7 mouse cellular contexts compared by ENCODE assay signal in genomic region chr3:95054481-95055260, GRCm38 (mm10). TPM values are rescaled to one million over a fixed set of nuclear protein-coding genes. Genes with fewer than 3 reads are reported as not detected.
A peak's percentile ranks its signal among the peaks of the same experiment; 100 is the strongest.
DNase-seq lines count a peak whose midpoint lies in the region; ATAC-seq and TF ChIP-seq lines count a peak whose summit lies in the region.

No protein-coding gene starts in this region.

- WGBS in hindbrain, embryonic 14.5 days = 50% methylated on average over 10 of the region's 10 CpGs
- WGBS in hindbrain, embryonic 16.5 days = 55% methylated on average over 10 of the region's 10 CpGs
- WGBS in liver, postnatal 0 days (ENCODE audit: insufficient replicate concordance) = 30% methylated on average over 10 of the region's 10 CpGs

- TF ChIP-seq CTCF in ES-Bruce4 (IDR thresholded peaks at IDR 0.05; ENCODE audit: low read depth, low read length) = no peak
- no peak for TF ChIP-seq CTCF in liver, postnatal 0 days (IDR thresholded peaks at IDR 0.05; ENCODE audit: low read depth)

- peak; percentile 21; the same call in 1 of the 2 replicates for ATAC-seq in hindbrain, embryonic 14.5 days (ENCODE audit: low FRiP score)
- ATAC-seq in hindbrain, embryonic 16.5 days = no peak
- 0 out of 2 replicates have a peak, but pooled peaks have one; percentile 32 for ATAC-seq in erythroblast, adult 5-6 weeks (replicated peaks; ENCODE audit: low FRiP score, poor library complexity, severe bottlenecking)
- ATAC-seq in liver, postnatal 0 days = peak; percentile 55
- no peak for ATAC-seq in granulocyte monocyte progenitor cell, adult 5-6 weeks (replicated peaks; ENCODE audit: poor library complexity, severe bottlenecking)

- no peaks in the 10 kb centered on the region for H3K4me1 ChIP-seq in hindbrain, embryonic 14.5 days (replicated peaks; ENCODE audit: control insufficient read depth, insufficient read depth, low read length)
- H3K4me1 ChIP-seq in hindbrain, embryonic 16.5 days (ENCODE audit: control insufficient read depth, insufficient read depth, low read depth, low read length) = no peaks in the 10 kb centered on the region
- H3K4me1 ChIP-seq in ES-Bruce4 (ENCODE audit: control insufficient read depth, insufficient read depth, low read length) = peaks cover 2% of the 10 kb centered on the region
- peaks cover 8% of the 10 kb centered on the region for H3K4me1 ChIP-seq in liver, postnatal 0 days (ENCODE audit: insufficient read depth)

- H3K9ac ChIP-seq in hindbrain, embryonic 14.5 days = no peak overlapping the region
- no peak overlapping the region for H3K9ac ChIP-seq in hindbrain, embryonic 16.5 days (ENCODE audit: low read depth, low read length)
- no peak overlapping the region for H3K9ac ChIP-seq in ES-Bruce4 (ENCODE audit: low read depth, poor library complexity, severe bottlenecking)
- no peak overlapping the region for H3K9ac ChIP-seq in liver, postnatal 0 days (replicated peaks)

- no peaks in the 10 kb centered on the region for H3K27me3 ChIP-seq in hindbrain, embryonic 14.5 days (ENCODE audit: control insufficient read depth, insufficient read depth, low read length)
- H3K27me3 ChIP-seq in hindbrain, embryonic 16.5 days (replicated peaks; ENCODE audit: control insufficient read depth, insufficient read depth, low read length) = no peaks in the 10 kb centered on the region
- H3K27me3 ChIP-seq in ES-Bruce4 (ENCODE audit: control insufficient read depth, insufficient read depth, low read length, poor library complexity, severe bottlenecking) = no peaks in the 10 kb centered on the region
- H3K27me3 ChIP-seq in liver, postnatal 0 days (ENCODE audit: insufficient read depth, low read length) = no peaks in the 10 kb centered on the region

- H3K36me3 ChIP-seq in hindbrain, embryonic 14.5 days (replicated peaks; ENCODE audit: control insufficient read depth, insufficient read depth) = peaks cover 32% of the 10 kb centered on the region
- H3K36me3 ChIP-seq in hindbrain, embryonic 16.5 days (ENCODE audit: control insufficient read depth, insufficient read depth, low read length) = peaks cover 14% of the 10 kb centered on the region
- peaks cover 8% of the 10 kb centered on the region for H3K36me3 ChIP-seq in ES-Bruce4 (ENCODE audit: control insufficient read depth, insufficient read depth, low read length, poor library complexity, severe bottlenecking)
- H3K36me3 ChIP-seq in liver, postnatal 0 days (replicated peaks; ENCODE audit: insufficient read depth, low read length) = peaks cover 12% of the 10 kb centered on the region

- DNase-seq in hindbrain, embryonic 14.5 days (ENCODE audit: low spot score) = no peak
- peak; percentile 7 for DNase-seq in T-cell, adult 2 months (ENCODE audit: low spot score)
- DNase-seq in liver, postnatal 0 days = peak; percentile 58

- H3K9me3 ChIP-seq in hindbrain, embryonic 14.5 days (ENCODE audit: control insufficient read depth, low read length) = no peaks in the 10 kb centered on the region
- H3K9me3 ChIP-seq in hindbrain, embryonic 16.5 days (ENCODE audit: control insufficient read depth, low read length) = no peaks in the 10 kb centered on the region
- no peaks in the 10 kb centered on the region for H3K9me3 ChIP-seq in ES-Bruce4 (replicated peaks; ENCODE audit: control insufficient read depth, insufficient read depth, low read length, poor library complexity, severe bottlenecking)
- no peaks in the 10 kb centered on the region for H3K9me3 ChIP-seq in liver, postnatal 0 days (ENCODE audit: low read length)

- no peak overlapping the region for H3K4me3 ChIP-seq in hindbrain, embryonic 14.5 days (replicated peaks; ENCODE audit: low read length)
- H3K4me3 ChIP-seq in hindbrain, embryonic 16.5 days (ENCODE audit: low read length) = no peak overlapping the region
- H3K4me3 ChIP-seq in ES-Bruce4 (ENCODE audit: low read depth, low read length) = no peak overlapping the region
- no peak overlapping the region for H3K4me3 ChIP-seq in liver, postnatal 0 days (ENCODE audit: low read depth, low read length)

- TF ChIP-seq POLR2A in ES-Bruce4 (IDR thresholded peaks at IDR 0.05; ENCODE audit: insufficient read depth, low read length) = no peak

- H3K27ac ChIP-seq in hindbrain, embryonic 14.5 days = no peak overlapping the region
- H3K27ac ChIP-seq in hindbrain, embryonic 16.5 days (ENCODE audit: low read depth, low read length) = no peak overlapping the region
- H3K27ac ChIP-seq in ES-Bruce4 (ENCODE audit: insufficient read depth, low read length) = peak overlapping the region; percentile 33; the same call in 1 of the 2 replicates
- H3K27ac ChIP-seq in liver, postnatal 0 days (ENCODE audit: low read depth) = peak overlapping the region; percentile 24; the same call in 1 of the 2 replicates

- no peak for TF ChIP-seq EP300 in ES-Bruce4 (IDR thresholded peaks at IDR 0.05; ENCODE audit: insufficient read depth, low read depth, low read length)
- peak; percentile 68; the same call in 1 of the 2 replicates for TF ChIP-seq EP300 in liver, postnatal 0 days (IDR thresholded peaks at IDR 0.05; ENCODE audit: low read depth)

- no peak overlapping the region for H3K4me2 ChIP-seq in hindbrain, embryonic 14.5 days (replicated peaks)
- no peak overlapping the region for H3K4me2 ChIP-seq in hindbrain, embryonic 16.5 days (ENCODE audit: low read length)
- H3K4me2 ChIP-seq in liver, postnatal 0 days (ENCODE audit: low read depth, low read length) = peak overlapping the region; percentile 38; the same call in 1 of the 2 replicates

RNA-seq across cellular contexts. Expression of gene Psmd4, which starts 12.3 kb away (rescaled TPM):
- polyA plus RNA-seq in hindbrain, embryonic 14.5 days (2014; fragmentation: Nextera tagmentation; extraction: Ambion mirVana) = 238 and 248 TPM in 2 replicates
- polyA plus RNA-seq in hindbrain, embryonic 16.5 days (2015; fragmentation: Nextera tagmentation; extraction: Ambion mirVana) = 267 and 288 TPM in 2 replicates
- polyA plus RNA-seq in ES-Bruce4 (2011; ENCODE audit: insufficient read depth, insufficient read length, low read depth, missing spikeins) = 286 and 316 TPM in 2 replicates
- 76.9 and 89.3 TPM in 2 replicates for total RNA-seq in erythroblast, adult 5-6 weeks (2015; ENCODE audit: low replicate concordance)
- total RNA-seq in erythroblast, adult 5-6 weeks (2017; ENCODE audit: low replicate concordance) = 102 and 150 TPM in 2 replicates
- polyA plus RNA-seq in liver, postnatal 0 days (2015; fragmentation: Nextera tagmentation; extraction: Ambion mirVana) = 142 and 143 TPM in 2 replicates
- total RNA-seq in granulocyte monocyte progenitor cell, adult 5-6 weeks (2014; fragmentation: Nextera tagmentation) = 112 and 128 TPM in 2 replicates
- 196 and 226 TPM in 2 replicates for total RNA-seq in granulocyte monocyte progenitor cell, adult 5-6 weeks (2017)

RNA-seq across cellular contexts. Expression of gene Zfp687, which starts 39.4 kb away (rescaled TPM):
- 19.6 and 21.2 TPM in 2 replicates for polyA plus RNA-seq in hindbrain, embryonic 14.5 days (2014; fragmentation: Nextera tagmentation; extraction: Ambion mirVana)
- 15.9 and 22.0 TPM in 2 replicates for polyA plus RNA-seq in hindbrain, embryonic 16.5 days (2015; fragmentation: Nextera tagmentation; extraction: Ambion mirVana)
- polyA plus RNA-seq in ES-Bruce4 (2011; ENCODE audit: insufficient read depth, insufficient read length, low read depth, missing spikeins) = 37.7 and 56.5 TPM in 2 replicates
- 5.9 and 6.5 TPM in 2 replicates for total RNA-seq in erythroblast, adult 5-6 weeks (2015; ENCODE audit: low replicate concordance)
- 4.3 and 6.4 TPM in 2 replicates for total RNA-seq in erythroblast, adult 5-6 weeks (2017; ENCODE audit: low replicate concordance)
- 3.7 and 5.3 TPM in 2 replicates for polyA plus RNA-seq in liver, postnatal 0 days (2015; fragmentation: Nextera tagmentation; extraction: Ambion mirVana)
- 35.0 and 36.7 TPM in 2 replicates for total RNA-seq in granulocyte monocyte progenitor cell, adult 5-6 weeks (2014; fragmentation: Nextera tagmentation)
- total RNA-seq in granulocyte monocyte progenitor cell, adult 5-6 weeks (2017) = 18.4 and 20.6 TPM in 2 replicates

RNA-seq across cellular contexts. Expression of gene Pip5k1a, which starts 52.1 kb away (rescaled TPM):
- polyA plus RNA-seq in hindbrain, embryonic 14.5 days (2014; fragmentation: Nextera tagmentation; extraction: Ambion mirVana) = 9.9 and 12.7 TPM in 2 replicates
- 13.8 and 14.5 TPM in 2 replicates for polyA plus RNA-seq in hindbrain, embryonic 16.5 days (2015; fragmentation: Nextera tagmentation; extraction: Ambion mirVana)
- 53.9 and 63.5 TPM in 2 replicates for polyA plus RNA-seq in ES-Bruce4 (2011; ENCODE audit: insufficient read depth, insufficient read length, low read depth, missing spikeins)
- total RNA-seq in erythroblast, adult 5-6 weeks (2015; ENCODE audit: low replicate concordance) = 31.5 and 42.4 TPM in 2 replicates
- total RNA-seq in erythroblast, adult 5-6 weeks (2017; ENCODE audit: low replicate concordance) = 71.0 and 81.5 TPM in 2 replicates
- polyA plus RNA-seq in liver, postnatal 0 days (2015; fragmentation: Nextera tagmentation; extraction: Ambion mirVana) = 6.4 and 7.1 TPM in 2 replicates
- 22.8 and 23.8 TPM in 2 replicates for total RNA-seq in granulocyte monocyte progenitor cell, adult 5-6 weeks (2014; fragmentation: Nextera tagmentation)
- 14.4 and 16.0 TPM in 2 replicates for total RNA-seq in granulocyte monocyte progenitor cell, adult 5-6 weeks (2017)

RNA-seq across cellular contexts. Expression of gene Vps72, which starts 56.2 kb away (rescaled TPM):
- polyA plus RNA-seq in hindbrain, embryonic 14.5 days (2014; fragmentation: Nextera tagmentation; extraction: Ambion mirVana) = 148 and 150 TPM in 2 replicates
- polyA plus RNA-seq in hindbrain, embryonic 16.5 days (2015; fragmentation: Nextera tagmentation; extraction: Ambion mirVana) = 142 and 158 TPM in 2 replicates
- polyA plus RNA-seq in ES-Bruce4 (2011; ENCODE audit: insufficient read depth, insufficient read length, low read depth, missing spikeins) = 78.0 and 83.5 TPM in 2 replicates
- 8.5 and 19.4 TPM in 2 replicates for total RNA-seq in erythroblast, adult 5-6 weeks (2015; ENCODE audit: low replicate concordance)
- 14.6 and 18.8 TPM in 2 replicates for total RNA-seq in erythroblast, adult 5-6 weeks (2017; ENCODE audit: low replicate concordance)
- polyA plus RNA-seq in liver, postnatal 0 days (2015; fragmentation: Nextera tagmentation; extraction: Ambion mirVana) = 27.4 and 27.9 TPM in 2 replicates
- total RNA-seq in granulocyte monocyte progenitor cell, adult 5-6 weeks (2014; fragmentation: Nextera tagmentation) = 54.8 and 58.1 TPM in 2 replicates
- 50.0 and 62.4 TPM in 2 replicates for total RNA-seq in granulocyte monocyte progenitor cell, adult 5-6 weeks (2017)

Comparison
In these comparisons a context has a peak if more than half of its experiments do, and no peak if none do; other contexts are left out.
1. ATAC-seq: peak in hindbrain, embryonic 14.5 days (single experiment), erythroblast, adult 5-6 weeks (single experiment) and liver, postnatal 0 days (single experiment); none in hindbrain, embryonic 16.5 days (single experiment) and granulocyte monocyte progenitor cell, adult 5-6 weeks (single experiment).
2. H3K27ac ChIP-seq: peak in ES-Bruce4 (single experiment) and liver, postnatal 0 days (single experiment); none in hindbrain, embryonic 14.5 days (single experiment) and hindbrain, embryonic 16.5 days (single experiment).